Mouse (Mus musculus) mouse embryonic stem cell (cell line): ENCODE results near the gene Gal3st4.

Experiments
- in situ Hi-C, 2 experiments: fragments of 300-500 bp; cut with MboI; formaldehyde crosslinking; loops; 1 replicate in 1 of 2; 3 replicates in 1 of 2; pipeline ENCODE4 v1.14.3; 2019 to 2020; ENCODE audit warnings: low sequenced_read_pairs in 2 of 2, low pct_unique_long_range_greater_than_20kb in 1 of 2, mixed read lengths in 1 of 2; ENCODE audit not compliant: unreplicated experiment in 1 of 2

The Gal3st4 gene

GRCm38 (mm10) chr5:138228026-138228425, 44.6 kb downstream of the Gal3st4 start:
- in situ Hi-C loops, result no loop called here

- in situ Hi-C loops, result no loop called here
Observed at GRCm38 (mm10) chr5:138227367-138227766, 45.3 kb downstream of the Gal3st4 start.

GRCm38 (mm10) chr5:138226491-138226890, 46.1 kb downstream of the Gal3st4 start:
- in situ Hi-C loops, result no loop called here

- in situ Hi-C loops, result no loop called here
Observed at GRCm38 (mm10) chr5:138225700-138226099, 46.9 kb downstream of the Gal3st4 start, which contains the start of gene Nxpe5. TSS of gene Nxpe5 (plus strand) at chr5:138225898.

GRCm38 (mm10) chr5:138223287-138223686, 49.4 kb downstream of the Gal3st4 start:
- in situ Hi-C loops, result loop anchor here in 1 of 2 experiments (25.0 kb wide), 1 partner anchor 411 kb away; no protein-coding TSS in a partner anchor

- in situ Hi-C loops, result loop anchor here in 1 of 2 experiments (25.0 kb wide), 1 partner anchor 410 kb away; no protein-coding TSS in a partner anchor
Observed at GRCm38 (mm10) chr5:138222111-138222510, 50.5 kb downstream of the Gal3st4 start.

- in situ Hi-C loops, result loop anchor here in 1 of 2 experiments (25.0 kb wide), 1 partner anchor 408 kb away; no protein-coding TSS in a partner anchor
Observed at GRCm38 (mm10) chr5:138219864-138220263, 52.8 kb downstream of the Gal3st4 start.

GRCm38 (mm10) chr5:138216632-138217031, 56.0 kb downstream of the Gal3st4 start:
- in situ Hi-C loops, result loop anchor here in 1 of 2 experiments (25.0 kb wide), 1 partner anchor 404 kb away; no protein-coding TSS in a partner anchor
